Mouse (Mus musculus) kidney, postnatal 14 days (tissue): ENCODE measurements at regions not wholly inside any gene's neighbourhood (a gene's known extent, or its start where the extent isn't known, plus 50 kb on each side); places are given as distances from the start of the nearest gene placed in this dataset.
A peak's percentile ranks its signal among the peaks of the same experiment; 100 is the strongest.

Experiments used
- DNase-seq: peaks from one replicate; pipeline ENCODE4 v3.0.0; 2022; ENCODE audit warnings: mixed read lengths

DNA sequence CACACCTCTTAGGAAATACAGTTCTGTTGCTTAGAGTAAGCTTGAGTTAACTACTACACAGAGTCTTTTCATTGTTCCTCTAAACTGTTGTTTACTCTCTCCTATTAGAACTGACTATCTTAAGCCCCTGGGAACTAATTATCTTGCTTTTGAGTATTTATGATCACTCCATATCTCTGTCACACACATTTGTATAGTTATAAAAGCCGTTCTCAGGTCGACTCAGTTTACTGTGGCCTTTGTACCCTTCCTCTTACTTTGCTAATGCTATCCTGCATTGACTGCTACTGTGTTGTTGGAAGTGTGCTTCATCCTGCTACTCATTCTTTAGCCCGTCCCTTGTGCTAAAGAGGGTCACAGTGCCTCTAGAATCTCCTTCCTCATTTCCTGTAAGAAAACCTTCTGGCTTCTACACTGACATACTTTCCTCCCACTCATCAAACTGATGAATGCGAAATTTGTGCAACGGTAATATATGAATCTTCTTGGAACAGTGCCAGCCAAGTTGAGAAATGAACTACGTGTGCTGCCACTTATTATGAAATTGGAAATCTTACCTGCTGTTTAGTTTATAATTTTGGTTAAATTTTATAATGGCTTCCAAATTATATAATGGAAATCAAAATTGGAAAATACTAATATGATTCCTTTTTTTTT lies 119.8 kb upstream of the Cblb start:
- no peak for DNase-seq

DNA sequence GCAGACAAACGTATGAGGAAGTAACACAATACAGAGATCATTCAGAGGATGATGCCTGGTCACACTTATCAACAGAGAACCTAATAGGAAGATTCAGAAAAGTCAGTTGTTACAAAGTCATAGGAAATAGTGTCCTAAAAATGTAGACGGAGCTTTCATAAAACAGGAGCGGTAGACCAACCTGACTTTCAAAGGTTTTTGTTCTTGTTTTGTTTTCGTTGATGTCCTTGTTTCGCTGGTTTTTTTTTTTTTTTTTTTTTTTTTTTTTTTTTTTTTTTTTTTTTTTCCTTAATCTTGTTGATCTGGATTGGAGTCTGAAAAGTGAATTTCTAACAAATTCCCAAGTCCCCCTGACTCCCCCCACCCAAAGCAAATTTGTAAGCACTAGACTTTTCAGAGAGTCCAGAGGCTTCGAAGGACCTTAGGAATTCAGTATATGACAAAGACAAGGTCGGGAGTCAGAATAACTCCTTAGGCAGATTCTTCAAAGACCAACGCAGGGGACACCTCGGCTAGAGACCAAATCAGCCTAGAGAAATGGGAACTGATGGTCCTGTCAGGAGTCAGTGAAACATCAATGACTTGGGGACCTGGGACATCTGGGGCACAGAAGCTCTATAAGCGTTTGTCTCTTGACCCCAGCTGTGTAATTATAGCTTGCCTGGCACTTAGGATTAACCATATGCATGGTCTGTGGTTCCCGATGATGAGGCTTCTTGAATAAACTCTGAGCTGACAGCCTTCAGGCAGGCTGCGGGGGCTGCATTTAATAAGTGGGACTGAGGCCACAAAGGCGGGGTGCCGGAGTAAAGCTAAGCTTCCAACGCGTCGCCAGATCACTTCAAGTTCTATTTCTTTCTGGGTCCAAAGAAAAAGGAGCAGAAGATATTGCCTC lies 115.7 kb upstream of the Cblb start:
- DNase-seq = no peak

DNA sequence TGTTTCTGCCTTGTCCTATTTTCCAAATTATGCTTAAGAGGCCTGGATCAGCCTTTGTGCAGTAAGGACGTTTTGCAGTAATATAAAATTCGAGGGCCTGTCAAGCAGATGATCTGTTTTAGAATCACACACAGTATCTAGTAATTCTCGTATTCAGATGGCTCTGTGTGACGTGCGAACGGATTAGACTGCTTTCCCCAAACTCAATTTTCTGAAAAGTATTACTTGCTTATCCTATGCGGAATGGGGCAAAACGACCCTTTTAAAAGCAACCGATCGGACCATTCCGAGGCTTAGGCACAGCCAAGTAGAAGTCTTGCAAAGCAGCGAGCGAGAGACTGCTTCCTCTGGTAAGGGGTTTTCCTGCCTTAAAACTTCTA lies 115.1 kb upstream of the Cblb start:
- no peak for DNase-seq

- no peak for DNase-seq
These were observed 114.7 kb upstream of the Cblb start for GRCm38 (mm10) chr16:51916337-51916736.

- no peak for DNase-seq
These were observed 114.2 kb upstream of the Cblb start for GRCm38 (mm10) chr16:51916820-51917219.

- DNase-seq = no peak
These were observed 113.5 kb upstream of the Cblb start for GRCm38 (mm10) chr16:51917540-51917939.

- no peak for DNase-seq
These were observed 110.0 kb upstream of the Cblb start for GRCm38 (mm10) chr16:51921025-51921424.

DNA sequence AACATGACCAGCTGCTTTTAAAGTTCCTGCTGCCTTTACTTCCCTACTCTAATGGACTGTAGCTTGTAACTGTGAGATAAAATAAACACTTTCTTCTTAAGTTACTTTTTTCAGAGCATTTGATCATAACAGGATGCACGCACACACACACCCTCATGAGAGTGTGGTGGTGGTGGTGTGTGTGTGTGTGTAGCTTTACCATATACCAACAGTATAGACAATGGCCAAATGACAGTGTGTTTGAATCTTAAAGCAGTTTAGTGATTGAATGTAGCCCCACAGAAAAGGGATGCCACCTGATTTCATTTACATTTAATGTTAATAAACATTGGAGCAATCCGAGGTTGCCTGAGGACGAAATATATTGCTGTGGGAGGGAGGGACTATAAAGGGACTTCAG lies 108.4 kb upstream of the Cblb start:
- no peak for DNase-seq

DNA sequence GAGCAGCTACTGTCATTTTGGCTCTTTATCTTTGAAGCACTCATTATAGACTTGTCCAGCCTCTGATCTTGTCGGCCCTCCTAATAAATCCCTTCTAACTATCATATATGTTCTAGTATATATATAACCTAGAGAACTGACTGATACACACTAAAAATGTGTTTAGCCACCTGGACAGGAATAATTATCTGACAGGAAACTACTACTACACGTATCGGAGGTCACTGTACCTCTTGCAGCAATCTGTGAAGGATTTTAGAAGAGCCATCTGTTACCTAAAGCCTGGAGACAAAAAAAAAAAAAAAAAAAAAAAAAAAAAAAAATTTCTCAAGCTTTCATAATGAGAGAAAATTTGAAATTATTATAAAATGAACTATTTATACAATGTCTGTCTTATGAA lies 105.4 kb upstream of the Cblb start:
- no peak for DNase-seq

- no peak for DNase-seq
These were observed 97.9 kb upstream of the Cblb start for GRCm38 (mm10) chr16:51933122-51933521.

GRCm38 (mm10) chr16:51933965-51934364 lies 97.1 kb upstream of the Cblb start:
- DNase-seq = no peak

- no peak for DNase-seq
These were observed 93.7 kb upstream of the Cblb start for GRCm38 (mm10) chr16:51937298-51937697.

GRCm38 (mm10) chr16:51939061-51939460 lies 92.0 kb upstream of the Cblb start:
- DNase-seq = no peak

- no peak for DNase-seq
These were observed 90.5 kb upstream of the Cblb start for GRCm38 (mm10) chr16:51940574-51940973.

DNA sequence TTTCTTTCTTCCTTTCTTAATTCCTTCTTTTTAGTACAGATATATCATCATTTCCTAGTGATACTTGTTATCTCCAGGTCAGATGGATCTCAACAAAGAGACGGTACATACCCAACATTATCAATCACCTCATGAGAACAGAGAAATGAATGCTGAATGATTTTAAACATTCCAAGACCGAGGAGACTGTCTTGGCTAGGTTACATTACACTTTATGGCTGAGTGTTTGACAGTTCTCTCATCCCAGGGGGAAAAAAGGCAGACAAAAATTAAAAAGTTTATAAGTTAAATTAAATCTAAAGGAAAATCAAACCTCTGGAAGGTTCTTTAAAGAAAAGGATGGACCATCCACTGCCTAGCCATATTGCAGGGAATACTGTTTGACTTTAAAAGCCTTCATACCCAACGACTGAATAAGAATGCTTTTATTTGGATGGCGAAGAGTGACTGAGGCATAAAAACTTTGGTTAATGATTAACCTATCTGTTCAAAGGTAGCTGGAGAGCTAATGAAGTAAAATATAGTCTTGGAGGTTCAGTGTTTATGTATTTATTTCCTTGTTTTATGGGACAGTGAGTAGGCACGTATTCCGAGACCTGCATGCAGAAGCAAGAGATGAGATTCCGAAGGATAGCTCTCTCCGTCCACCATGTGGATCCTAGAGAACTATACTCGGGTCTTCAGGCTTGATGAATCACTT lies 88.4 kb upstream of the Cblb start:
- DNase-seq = peak; percentile 8

GRCm38 (mm10) chr16:51967051-51967845 lies 63.8 kb upstream of the Cblb start:
- DNase-seq = peak; percentile 15
